Mouse (Mus musculus) neural tube, embryonic 11.5 days (tissue): Measurements from ENCODE around the gene St3gal4. TPM values are rescaled to one million over a fixed set of nuclear protein-coding genes. Genes with fewer than 3 reads are reported as not detected.

Experiments used
- ATAC-seq: fragments of 200-750 bp; cut with Nextera tagmentation; 2 replicates; pipeline ENCODE4 v1.8.0; 2017; ENCODE audit warnings: moderate number of reproducible peaks, mild to moderate bottlenecking, moderate TSS enrichment, moderate library complexity; ENCODE audit not compliant: insufficient read depth, low FRiP score, low TSS enrichment
- DNase-seq: peaks from one replicate; pipeline ENCODE4 v3.0.0-alpha.2; 2015; ENCODE audit warnings: low spot score
- H3K27ac ChIP-seq: fragments of 300-500 bp; sonication (generic); 2 replicates; pipeline ENCODE4 v1.5.1; 2014; ENCODE audit warnings: low read depth, mild to moderate bottlenecking, low read length
- H3K27me3 ChIP-seq: fragments of 300-500 bp; sonication (generic); 2 replicates; pipeline ENCODE4 v1.6.1; 2014; ENCODE audit warnings: mild to moderate bottlenecking, low read length, mixed read lengths; ENCODE audit not compliant: control insufficient read depth, insufficient read depth
- H3K36me3 ChIP-seq: fragments of 300-500 bp; sonication (generic); 2 replicates; pipeline ENCODE4 v1.6.1; 2014; ENCODE audit warnings: mild to moderate bottlenecking, low read length, moderate library complexity, mixed read lengths; ENCODE audit not compliant: control insufficient read depth, insufficient read depth
- H3K4me1 ChIP-seq: fragments of 300-500 bp; sonication (generic); 2 replicates; pipeline ENCODE4 v1.6.1; 2014; ENCODE audit warnings: low read length, mixed read lengths; ENCODE audit not compliant: control insufficient read depth, insufficient read depth
- H3K4me2 ChIP-seq: fragments of 300-500 bp; sonication (generic); 2 replicates; pipeline ENCODE4 v1.6.1; 2014; ENCODE audit warnings: low read depth, mild to moderate bottlenecking, moderate library complexity
- H3K4me3 ChIP-seq: fragments of 300-500 bp; sonication (generic); 2 replicates; pipeline ENCODE4 v1.5.1; 2014; ENCODE audit warnings: low read depth, low read length
- H3K9ac ChIP-seq: fragments of 300-500 bp; sonication (generic); 2 replicates; pipeline ENCODE4 v1.6.1; 2014; ENCODE audit warnings: mild to moderate bottlenecking, low read length
- H3K9me3 ChIP-seq: fragments of 300-500 bp; sonication (generic); 2 replicates; pipeline ENCODE4 v1.6.1; 2016; ENCODE audit warnings: low read length; ENCODE audit not compliant: control insufficient read depth
- WGBS: fragments of 180-500 bp; shearing (Covaris S2); extraction: QIAGEN DNeasy Blood & Tissue Kit; methylation state at CpG from one replicate; pipeline ENCODE4 v1.1.7; 2014; 5-methylcytosine and 5-hydroxymethylcytosine counted together
- polyA plus RNA-seq: library from polyadenylated mRNA; unstranded; fragments of >200 nt; fragmentation: Nextera tagmentation; extraction: Ambion mirVana; gene quantifications from 2 replicates; pipeline ENCODE4 v1.2.1, GENCODE M21; 2014

The St3gal4 gene
- polyA plus RNA-seq, 1 experiment from 2014 or later: 12.3 TPM

DNA sequence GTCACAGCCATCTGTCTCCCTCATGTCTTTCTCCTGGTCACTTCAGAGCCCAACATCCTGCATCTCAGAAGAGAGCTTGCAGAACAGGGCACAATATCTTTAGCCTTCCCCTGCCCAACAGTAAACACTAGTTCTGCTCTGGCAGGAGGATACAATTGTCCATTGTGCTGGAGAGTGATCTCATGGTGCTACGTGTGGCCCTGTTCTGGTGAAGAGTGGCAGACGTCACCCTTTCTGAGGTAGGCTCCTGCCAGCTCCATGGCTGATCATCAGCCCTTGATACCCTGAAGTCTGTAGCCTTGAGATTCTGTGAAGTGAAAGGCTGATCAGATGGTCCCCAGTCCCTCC is 4.4 kb upstream of the St3gal4 start:
- DNase-seq (no peak), ATAC-seq (no peak)
- Histone ChIP-seq H3K4me1 (no peaks in the 10 kb centered on the region), H3K4me3 (no peak overlapping the region), H3K36me3 (no peaks in the 10 kb centered on the region), H3K9me3 (no peaks in the 10 kb centered on the region), H3K9ac (no peak overlapping the region), H3K4me2 (no peak overlapping the region), H3K27ac (no peak overlapping the region), H3K27me3 (no peaks in the 10 kb centered on the region)
- 69% methylated on average over 2 of the region's 2 CpGs for WGBS

DNA sequence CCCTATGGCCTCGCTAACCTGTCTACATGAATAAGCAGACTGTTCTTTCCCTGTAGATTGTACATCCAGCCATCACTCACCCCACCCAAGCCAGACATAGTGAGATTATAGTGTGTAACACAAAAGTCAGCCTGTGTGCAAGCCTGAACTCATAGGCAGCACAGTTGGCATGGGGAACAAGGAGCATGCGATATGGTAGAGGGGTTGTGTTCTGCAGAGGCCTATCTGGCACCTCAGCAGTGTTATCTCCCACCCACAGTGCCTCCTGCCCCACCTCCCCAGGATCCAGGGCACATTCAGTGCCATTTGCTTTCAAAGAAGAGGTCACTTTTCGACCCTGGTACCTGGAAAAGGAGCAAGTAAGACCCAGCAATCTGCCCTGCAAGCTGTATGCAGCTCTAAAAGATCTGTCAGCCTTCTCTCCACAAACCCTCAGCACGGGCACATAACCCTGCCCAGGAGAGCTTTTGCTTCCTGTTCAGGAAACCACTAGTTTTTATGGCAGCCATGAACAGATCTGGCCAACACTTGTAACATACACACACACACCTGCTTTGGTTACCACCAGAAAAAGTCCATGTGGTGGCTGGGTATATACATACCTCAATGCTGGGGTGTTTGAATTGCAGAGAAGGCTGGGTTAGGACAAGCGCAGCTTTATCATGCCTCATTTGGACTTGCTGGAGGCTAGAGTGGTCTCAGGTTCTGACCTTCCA is 3.6 kb upstream of the St3gal4 start:
- Histone ChIP-seq H3K9ac (no peak overlapping the region), H3K4me2 (no peak overlapping the region), H3K36me3 (no peaks in the 10 kb centered on the region), H3K4me3 (no peak overlapping the region), H3K9me3 (no peaks in the 10 kb centered on the region), H3K27me3 (no peaks in the 10 kb centered on the region), H3K27ac (no peak overlapping the region), H3K4me1 (peaks cover 1% of the 10 kb centered on the region; the same call in 1 of the 2 replicates)
- DNase-seq (no peak), ATAC-seq (no peak)
- 91% methylated on average over 5 of the region's 5 CpGs for WGBS

DNA sequence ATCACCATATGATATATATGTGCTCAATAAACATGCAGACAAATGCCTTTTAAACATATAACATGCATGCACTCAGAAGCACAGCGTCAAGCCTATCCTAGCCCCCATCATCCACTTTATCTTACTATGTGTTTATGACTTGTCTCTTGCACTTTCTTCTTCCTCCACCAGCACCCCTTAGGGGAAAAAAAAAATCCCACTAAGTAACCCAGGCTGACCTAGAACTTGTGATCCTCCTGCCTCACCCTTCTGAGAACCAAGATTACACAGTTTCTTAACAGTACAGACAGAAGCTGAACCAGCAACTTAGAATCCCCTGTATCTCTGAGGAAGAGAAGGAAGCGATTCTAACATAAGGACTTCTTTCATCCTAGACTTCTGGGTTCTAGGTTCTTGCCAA is 505 bp downstream of the St3gal4 start:
- Histone ChIP-seq H3K27ac (no peak overlapping the region), H3K4me1 (peaks cover 11% of the 10 kb centered on the region), H3K4me3 (no peak overlapping the region), H3K36me3 (no peaks in the 10 kb centered on the region), H3K27me3 (no peaks in the 10 kb centered on the region), H3K9me3 (no peaks in the 10 kb centered on the region), H3K9ac (no peak overlapping the region), H3K4me2 (no peak overlapping the region)
- DNase-seq (no peak), ATAC-seq (no peak)
- WGBS: 92% methylated on average over 2 of the region's 2 CpGs

DNA sequence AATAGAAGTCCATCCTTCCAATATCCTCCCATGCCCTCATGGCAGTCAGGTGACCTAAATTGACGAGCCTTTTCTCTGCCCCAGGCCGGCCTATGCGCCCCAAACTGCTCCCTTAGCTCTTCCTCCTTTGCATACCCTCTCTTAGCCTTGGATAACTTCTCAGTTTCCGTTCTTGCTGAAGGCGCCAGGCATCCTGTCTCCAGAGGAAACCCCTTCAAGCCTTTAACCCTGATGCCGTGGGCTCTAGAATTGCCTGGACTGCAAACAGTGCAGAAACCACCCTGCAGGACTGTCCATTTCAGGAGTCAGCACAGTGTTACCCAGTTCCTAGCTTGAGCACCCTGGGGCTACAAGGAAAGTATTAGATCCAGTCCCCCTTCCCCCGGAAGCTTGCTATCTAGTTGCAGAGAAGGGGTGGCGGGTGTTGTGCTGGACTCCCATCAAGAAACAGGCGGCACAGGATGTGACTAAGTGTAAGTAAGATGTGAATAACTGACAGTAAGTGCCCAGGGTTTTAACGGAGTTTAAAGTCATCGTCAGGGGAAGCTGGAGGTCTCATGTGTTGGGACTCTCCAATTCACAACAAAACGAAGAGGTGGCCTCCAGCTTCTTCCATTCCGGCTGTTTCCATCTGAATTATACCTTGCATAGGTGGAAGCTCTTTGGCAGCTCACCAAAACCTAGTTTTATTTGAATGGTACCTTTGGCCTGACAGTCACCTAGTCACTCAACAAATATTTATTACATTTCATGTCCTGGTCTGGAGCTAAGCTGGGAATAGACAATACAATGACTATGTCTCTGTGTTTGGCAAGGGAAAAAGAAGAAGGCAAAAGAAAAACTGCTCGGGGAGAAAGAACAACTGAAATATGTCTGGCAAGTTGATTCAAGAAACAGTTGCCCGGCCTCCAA is 1.4 kb downstream of the St3gal4 start:
- Histone ChIP-seq H3K27ac (peak overlapping the region; percentile 37; the same call in 1 of the 2 replicates), H3K36me3 (no peaks in the 10 kb centered on the region), H3K9me3 (no peaks in the 10 kb centered on the region), H3K4me1 (peaks cover 11% of the 10 kb centered on the region), H3K4me3 (peak overlapping the region; percentile 76), H3K4me2 (peak overlapping the region; percentile 81), H3K27me3 (no peaks in the 10 kb centered on the region), H3K9ac (peak overlapping the region; percentile 82)
- WGBS: 32% methylated on average over 15 of the region's 15 CpGs
- ATAC-seq: no peak
- peak; percentile 33 for DNase-seq

DNA sequence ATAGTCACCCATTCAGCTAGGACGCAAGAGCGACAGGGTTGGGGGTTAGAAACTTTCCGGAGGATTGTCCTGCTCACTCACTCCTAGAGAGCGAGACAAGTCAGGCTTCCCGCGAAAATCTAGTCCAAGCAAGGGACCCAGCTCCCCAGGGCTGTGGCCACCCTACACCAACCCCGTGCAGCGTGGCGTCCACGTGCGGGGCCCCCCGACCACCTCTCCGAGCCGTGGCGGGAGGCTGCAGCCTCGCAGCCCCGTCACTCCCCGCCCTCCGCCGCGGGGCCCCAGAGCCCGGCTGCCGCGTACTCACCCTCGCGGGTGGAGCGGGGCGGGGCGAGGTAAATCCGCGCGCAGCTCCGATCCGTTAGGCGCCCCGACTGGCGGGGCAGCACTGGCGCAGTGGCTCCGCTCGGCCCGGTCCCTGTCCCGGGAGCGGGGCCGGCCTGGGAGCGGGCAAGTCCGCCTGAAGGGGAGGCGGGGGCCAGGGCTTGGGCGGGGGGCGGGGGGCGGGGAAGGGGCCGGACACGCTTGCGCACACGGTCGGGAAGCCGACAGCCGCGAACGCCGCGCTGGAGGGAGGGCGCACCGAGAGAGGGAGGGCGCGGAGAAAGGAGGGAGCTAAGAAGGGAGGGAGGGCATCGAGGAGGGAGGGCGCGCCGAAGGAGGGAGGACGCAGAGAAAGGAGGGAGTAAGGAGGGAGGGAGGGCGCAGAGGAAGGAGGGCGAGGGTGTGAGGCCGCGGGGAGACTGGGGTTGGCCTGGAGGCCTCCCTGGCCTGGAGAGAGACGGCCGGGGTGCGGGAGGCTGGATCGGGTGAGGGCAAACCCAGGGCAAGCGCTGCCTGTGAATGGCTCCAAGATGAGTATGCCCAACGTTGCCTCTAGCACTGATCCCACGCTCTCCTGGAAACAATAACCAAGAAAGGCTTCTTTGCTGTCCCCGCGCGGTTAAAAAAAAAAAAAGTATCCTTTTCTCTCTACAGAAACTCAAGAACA is 2.4 kb downstream of the St3gal4 start:
- Histone ChIP-seq H3K4me2 (peak overlapping the region; percentile 81), H3K27me3 (no peaks in the 10 kb centered on the region), H3K4me1 (peaks cover 11% of the 10 kb centered on the region), H3K9me3 (no peaks in the 10 kb centered on the region), H3K27ac (peak overlapping the region; percentile 37; the same call in 1 of the 2 replicates), H3K9ac (peak overlapping the region; percentile 82), H3K4me3 (peak overlapping the region; percentile 76), H3K36me3 (no peaks in the 10 kb centered on the region)
- peak; percentile 89 for ATAC-seq
- peak; percentile 85 for DNase-seq
- under 1% methylated on average over 69 of the region's 84 CpGs for WGBS

DNA sequence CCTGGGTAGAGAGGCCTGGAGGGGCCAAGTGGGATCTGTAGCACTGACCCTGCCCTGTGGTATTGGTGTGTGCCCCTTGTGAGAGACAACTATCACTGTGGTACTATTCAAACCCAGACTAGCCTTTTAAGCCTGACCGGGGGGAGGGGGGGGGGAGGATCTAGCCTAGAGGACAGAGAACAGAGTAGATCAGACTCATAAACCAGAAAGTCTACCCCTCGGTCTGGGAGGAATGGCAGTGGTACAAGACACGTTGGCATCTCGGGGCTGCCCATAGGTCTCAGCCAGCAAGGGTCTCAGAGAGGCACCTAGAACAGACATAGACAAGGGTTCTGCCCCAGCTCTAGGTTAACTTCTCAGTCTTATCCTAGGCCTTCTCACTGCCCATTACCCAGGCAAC is 3.3 kb downstream of the St3gal4 start:
- Histone ChIP-seq H3K9me3 (no peaks in the 10 kb centered on the region), H3K4me2 (peak overlapping the region; percentile 81), H3K4me3 (peak overlapping the region; percentile 76), H3K27ac (no peak overlapping the region), H3K9ac (peak overlapping the region; percentile 82), H3K27me3 (no peaks in the 10 kb centered on the region), H3K36me3 (no peaks in the 10 kb centered on the region), H3K4me1 (peaks cover 11% of the 10 kb centered on the region)
- peak; percentile 3; the same call in 1 of the 2 replicates for ATAC-seq
- no peak for DNase-seq
- WGBS: 51% methylated on average over 4 of the region's 4 CpGs

DNA sequence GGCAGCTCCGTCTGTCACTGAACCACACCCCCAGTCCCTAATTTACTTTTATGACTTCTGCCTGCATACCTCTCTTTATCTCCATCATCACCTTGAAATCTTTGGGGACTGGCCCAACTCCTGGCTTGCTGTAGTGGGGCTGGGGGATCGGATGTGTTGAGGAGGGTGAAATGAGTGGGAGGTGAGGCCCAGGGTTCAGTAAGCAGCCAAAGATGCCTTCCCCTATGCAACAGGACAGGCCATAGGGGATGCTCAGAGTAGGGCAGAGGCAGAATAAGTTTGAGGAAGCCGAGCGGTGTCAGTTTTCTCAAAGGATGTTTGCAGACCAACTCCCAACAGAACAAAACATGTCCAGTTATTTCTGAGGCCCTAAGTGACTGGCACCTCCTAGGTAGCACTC is 3.8 kb downstream of the St3gal4 start:
- no peak overlapping the region for H3K27ac ChIP-seq
- H3K4me1 ChIP-seq: peaks cover 11% of the 10 kb centered on the region
- no peak overlapping the region for H3K9ac ChIP-seq
- H3K4me3 ChIP-seq: no peak overlapping the region
- H3K4me2 ChIP-seq: peak overlapping the region; percentile 81; the same call in 1 of the 2 replicates
- no peak for DNase-seq
- 51% methylated on average over 4 of the region's 4 CpGs for WGBS
- no peaks in the 10 kb centered on the region for H3K36me3 ChIP-seq
- no peaks in the 10 kb centered on the region for H3K9me3 ChIP-seq
- no peak for ATAC-seq
- H3K27me3 ChIP-seq: no peaks in the 10 kb centered on the region

DNA sequence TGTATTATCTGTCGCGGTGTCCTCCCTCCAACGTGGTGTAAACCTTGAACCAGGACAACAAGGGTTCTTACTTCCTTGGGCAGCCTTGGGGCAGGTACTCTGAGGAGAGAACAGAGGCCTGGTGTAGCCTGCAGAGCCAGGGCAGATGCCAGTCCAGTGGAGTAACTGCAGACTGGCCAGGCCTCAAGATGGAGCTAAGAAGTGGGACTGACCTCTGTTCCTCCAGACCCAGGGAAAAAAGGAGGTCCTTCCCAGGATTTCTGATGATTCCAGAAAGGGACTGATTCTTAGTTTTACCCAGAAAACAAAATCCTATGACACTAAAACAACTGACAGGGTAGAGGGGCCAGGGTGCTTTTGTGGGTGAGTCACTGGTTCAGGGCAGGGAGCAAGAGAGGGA is 4.8 kb downstream of the St3gal4 start:
- H3K4me1 ChIP-seq: peaks cover 11% of the 10 kb centered on the region

More for the DNA sequence above, 4.8 kb downstream of the St3gal4 start:
- no peak overlapping the region for H3K4me3 ChIP-seq
- no peak overlapping the region for H3K4me2 ChIP-seq
- H3K9ac ChIP-seq: no peak overlapping the region
- no peaks in the 10 kb centered on the region for H3K36me3 ChIP-seq
- no peak overlapping the region for H3K27ac ChIP-seq
- H3K9me3 ChIP-seq: no peaks in the 10 kb centered on the region
- ATAC-seq (no peak), DNase-seq (no peak)
- 88% methylated on average over 3 of the region's 3 CpGs for WGBS
- no peaks in the 10 kb centered on the region for H3K27me3 ChIP-seq
